Mouse (Mus musculus) liver, adult 2 months (tissue): ENCODE measurements around the gene Nfic. TPM values are rescaled to one million over a fixed set of nuclear protein-coding genes. Genes with fewer than 3 reads are reported as not detected.

ENCODE experiments used
- DNase-seq: peaks from one replicate; pipeline ENCODE4 v3.0.0-alpha.2; 2011; ENCODE audit warnings: low read depth, low spot score; ENCODE audit errors: extremely low read depth
- H3K27ac ChIP-seq: fragments of 200-500 bp; replicated peaks from 2 replicates; pipeline ENCODE4 v1.5.1; 2012; ENCODE audit warnings: low read depth, mild to moderate bottlenecking, control low read depth, inconsistent platforms, low read length; ENCODE audit not compliant: insufficient read depth
- H3K27me3 ChIP-seq: fragments of 200-500 bp; 2 replicates; pipeline ENCODE4 v1.6.1; 2012; ENCODE audit warnings: mild to moderate bottlenecking, moderate library complexity, low read length, inconsistent platforms; ENCODE audit not compliant: control insufficient read depth, insufficient read depth
- H3K36me3 ChIP-seq: fragments of 200-500 bp; 2 replicates; pipeline ENCODE4 v1.6.1; 2012; ENCODE audit warnings: low read length, inconsistent platforms; ENCODE audit not compliant: control insufficient read depth, insufficient read depth
- H3K4me1 ChIP-seq: fragments of 200-500 bp; 2 replicates; pipeline ENCODE4 v1.6.1; 2011; ENCODE audit warnings: low read length; ENCODE audit not compliant: control insufficient read depth, insufficient read depth
- H3K4me3 ChIP-seq: fragments of 200-500 bp; 2 replicates; pipeline ENCODE4 v1.5.1; 2011; ENCODE audit warnings: low read depth, mild to moderate bottlenecking, control low read depth, low read length, moderate library complexity; ENCODE audit not compliant: insufficient read depth
- H3K79me2 ChIP-seq: fragments of 200-500 bp; 2 replicates; pipeline ENCODE4 v1.6.1; 2012; ENCODE audit warnings: inconsistent platforms, mild to moderate bottlenecking, low read length, moderate library complexity; ENCODE audit not compliant: control insufficient read depth, insufficient read depth
- H3K9ac ChIP-seq: fragments of 200-500 bp; 2 replicates; pipeline ENCODE4 v1.6.1; 2012; ENCODE audit warnings: low read depth, mild to moderate bottlenecking, control low read depth, inconsistent platforms, low read length
- CTCF ChIP-seq: fragments of 200-500 bp; IDR thresholded peaks from 2 replicates; pipeline ENCODE4 v1.5.1; 2011; ENCODE audit warnings: low read depth, low read length, control low read depth
- POLR2A ChIP-seq: fragments of 200-500 bp; IDR thresholded peaks from 2 replicates; pipeline ENCODE4 v1.6.1; 2011; ENCODE audit warnings: low read length, control low read depth; ENCODE audit not compliant: insufficient read depth; ENCODE audit errors: extremely low read depth
- WGBS: fragments of 180-500 bp; shearing (Covaris S2); methylation state at CpG from one replicate; pipeline ENCODE4 v1.1.7; 2018; 5-methylcytosine and 5-hydroxymethylcytosine counted together
- polyA plus RNA-seq: library from polyadenylated mRNA; depleted of rRNA; stranded (reverse); fragments of >200 nt; gene quantifications from 2 replicates; pipeline ENCODE4 v1.2.3, GENCODE M21; 2012; rRNA removed
- total RNA-seq: library from RNA; depleted of rRNA; stranded (reverse); fragments of >200 nt; gene quantifications from 2 replicates; pipeline ENCODE4 v1.2.3, GENCODE M21; 2014; rRNA removed

The Nfic gene
- total and polyA plus RNA-seq, 2 experiments = 7.4 to 32.8 TPM

GRCm38 (mm10) chr10:81346453-81347067 lies 108.9 kb downstream of the Nfic start:
- Histone ChIP-seq H3K79me2 (no peaks in the 10 kb centered on the region), H3K36me3 (no peaks in the 10 kb centered on the region; the same call in 1 of the 2 replicates), H3K9ac (peak overlapping the region; percentile 56), H3K4me3 (peak overlapping the region; percentile 47; the same call in 1 of the 2 replicates), H3K27me3 (peaks cover 8% of the 10 kb centered on the region), H3K4me1 (peaks cover 17% of the 10 kb centered on the region; the same call in 1 of the 2 replicates), H3K27ac (peak overlapping the region; percentile 63)
- 26% methylated on average over 55 of the region's 55 CpGs for WGBS
- peak; percentile 80 for DNase-seq
- peak; percentile 53; the same call in 1 of the 2 replicates for TF ChIP-seq POLR2A
- peak; percentile 46 for TF ChIP-seq CTCF

Other genes starting within 250 kb of the Nfic start
Only the 30 nearest of the 31 such genes appear.
- 0.07 TPM in 1 of 2 replicates, not detected in the other for gene Atcay, start 224.8 kb downstream of the Nfic start, total RNA-seq
- not detected in 2 replicates for gene Atcay, start 224.8 kb downstream of the Nfic start, polyA plus RNA-seq
- gene Zfr2, start 222.5 kb downstream of the Nfic start, total RNA-seq = 0.27 and 0.74 TPM in 2 replicates
- gene Zfr2, start 222.5 kb downstream of the Nfic start, polyA plus RNA-seq = 0.15 and 1.6 TPM in 2 replicates
- 0.60 and 0.65 TPM in 2 replicates for gene Matk, start 202.7 kb downstream of the Nfic start, total RNA-seq
- gene Matk, start 202.7 kb downstream of the Nfic start, polyA plus RNA-seq = 0.27 and 0.43 TPM in 2 replicates
- 52.1 and 65.9 TPM in 2 replicates for gene Mrpl54, start 188.7 kb downstream of the Nfic start, total RNA-seq
- gene Mrpl54, start 188.7 kb downstream of the Nfic start, polyA plus RNA-seq = 66.6 and 85.9 TPM in 2 replicates
- 30.5 and 44.1 TPM in 2 replicates for gene Apba3, start 188.7 kb downstream of the Nfic start, total RNA-seq
- 132 and 143 TPM in 2 replicates for gene Apba3, start 188.7 kb downstream of the Nfic start, polyA plus RNA-seq
- 7.6 and 7.7 TPM in 2 replicates for gene Tjp3, start 164.1 kb downstream of the Nfic start, total RNA-seq
- 24.2 and 32.0 TPM in 2 replicates for gene Tjp3, start 164.1 kb downstream of the Nfic start, polyA plus RNA-seq
- 7.4 and 10.0 TPM in 2 replicates for gene Pip5k1c, start 162.7 kb downstream of the Nfic start, total RNA-seq
- gene Pip5k1c, start 162.7 kb downstream of the Nfic start, polyA plus RNA-seq = 25.8 and 30.1 TPM in 2 replicates
- 5.0 and 5.7 TPM in 2 replicates for gene Cactin, start 134.5 kb downstream of the Nfic start, total RNA-seq
- 12.8 and 14.1 TPM in 2 replicates for gene Cactin, start 134.5 kb downstream of the Nfic start, polyA plus RNA-seq
- gene Tbxa2r, start 126.9 kb downstream of the Nfic start, total RNA-seq = 0.37 and 0.81 TPM in 2 replicates
- gene Tbxa2r, start 126.9 kb downstream of the Nfic start, polyA plus RNA-seq = 3.8 and 4.0 TPM in 2 replicates
- gene Gipc3, start 112.4 kb downstream of the Nfic start, total RNA-seq = under 0.01 and 0.27 TPM in 2 replicates
- 0.51 and 0.57 TPM in 2 replicates for gene Gipc3, start 112.4 kb downstream of the Nfic start, polyA plus RNA-seq
- gene Hmg20b, start 105.2 kb downstream of the Nfic start, total RNA-seq = 9.9 and 10.8 TPM in 2 replicates
- 48.1 and 54.0 TPM in 2 replicates for gene Hmg20b, start 105.2 kb downstream of the Nfic start, polyA plus RNA-seq
- gene Mfsd12, start 98.1 kb downstream of the Nfic start, total RNA-seq = 5.3 and 7.4 TPM in 2 replicates
- 12.8 and 13.4 TPM in 2 replicates for gene Mfsd12, start 98.1 kb downstream of the Nfic start, polyA plus RNA-seq
- gene 4930404N11Rik, start 89.8 kb downstream of the Nfic start, total RNA-seq = 0.47 TPM in 1 of 2 replicates, not detected in the other
- gene 4930404N11Rik, start 89.8 kb downstream of the Nfic start, polyA plus RNA-seq = 0.12 and 0.37 TPM in 2 replicates
- 6.2 and 8.1 TPM in 2 replicates for gene Fzr1, start 77.1 kb downstream of the Nfic start, total RNA-seq
- 20.9 and 29.9 TPM in 2 replicates for gene Fzr1, start 77.1 kb downstream of the Nfic start, polyA plus RNA-seq
- gene Dohh, start 71.2 kb downstream of the Nfic start, total RNA-seq = 39.7 and 53.8 TPM in 2 replicates
- gene Dohh, start 71.2 kb downstream of the Nfic start, polyA plus RNA-seq = 42.6 and 49.7 TPM in 2 replicates
- 2.4 TPM in 1 of 2 replicates, not detected in the other for gene Gm48551, start 71.2 kb downstream of the Nfic start, total RNA-seq
- gene Gm48551, start 71.2 kb downstream of the Nfic start, polyA plus RNA-seq = 0.32 and 0.44 TPM in 2 replicates
- gene Gm48552, start 66.6 kb downstream of the Nfic start, total RNA-seq = 0.40 TPM in 1 of 2 replicates, not detected in the other
- 0.26 and 1.4 TPM in 2 replicates for gene Gm48552, start 66.6 kb downstream of the Nfic start, polyA plus RNA-seq
- 1.3 and 1.5 TPM in 2 replicates for gene Smim24, start 62.6 kb downstream of the Nfic start, total RNA-seq
- 2.3 and 4.1 TPM in 2 replicates for gene Smim24, start 62.6 kb downstream of the Nfic start, polyA plus RNA-seq
- not detected in 2 replicates for gene Celf5, start 27.1 kb upstream of the Nfic start, total RNA-seq
- not detected in 2 replicates for gene Celf5, start 27.1 kb upstream of the Nfic start, polyA plus RNA-seq
- gene Ncln, start 40.8 kb upstream of the Nfic start, total RNA-seq = 31.6 and 48.6 TPM in 2 replicates
- 138 and 159 TPM in 2 replicates for gene Ncln, start 40.8 kb upstream of the Nfic start, polyA plus RNA-seq
- gene S1pr4, start 44.5 kb upstream of the Nfic start, total RNA-seq = 0.28 and 0.40 TPM in 2 replicates
- gene S1pr4, start 44.5 kb upstream of the Nfic start, polyA plus RNA-seq = 1.2 and 1.5 TPM in 2 replicates
- gene Gna15, start 68.6 kb upstream of the Nfic start, total RNA-seq = 0.94 and 1.1 TPM in 2 replicates
- 0.31 and 0.64 TPM in 2 replicates for gene Gna15, start 68.6 kb upstream of the Nfic start, polyA plus RNA-seq
- 20.7 and 27.3 TPM in 2 replicates for gene Gna11, start 89.6 kb upstream of the Nfic start, total RNA-seq
- 61.6 and 64.2 TPM in 2 replicates for gene Gna11, start 89.6 kb upstream of the Nfic start, polyA plus RNA-seq
- 200 and 263 TPM in 2 replicates for gene Aes, start 103.9 kb upstream of the Nfic start, total RNA-seq
- gene Aes, start 103.9 kb upstream of the Nfic start, polyA plus RNA-seq = 1,785 and 2,016 TPM in 2 replicates
- 3.0 and 7.2 TPM in 2 replicates for gene Tle2, start 118.9 kb upstream of the Nfic start, total RNA-seq
- 35.4 and 56.0 TPM in 2 replicates for gene Tle2, start 118.9 kb upstream of the Nfic start, polyA plus RNA-seq
- 0.94 and 1.6 TPM in 2 replicates for gene Tle6, start 145.4 kb upstream of the Nfic start, total RNA-seq
- 3.5 and 4.2 TPM in 2 replicates for gene Tle6, start 145.4 kb upstream of the Nfic start, polyA plus RNA-seq
- 0.55 and 0.67 TPM in 2 replicates for gene BC025920, start 150.6 kb upstream of the Nfic start, total RNA-seq
- 0.29 and 0.56 TPM in 2 replicates for gene BC025920, start 150.6 kb upstream of the Nfic start, polyA plus RNA-seq
- 1.5 and 1.6 TPM in 2 replicates for gene Sirt6, start 172.2 kb upstream of the Nfic start, total RNA-seq
- gene Sirt6, start 172.2 kb upstream of the Nfic start, polyA plus RNA-seq = 5.4 and 9.2 TPM in 2 replicates
- gene Ankrd24, start 172.9 kb upstream of the Nfic start, total RNA-seq = 5.6 and 6.6 TPM in 2 replicates
- gene Ankrd24, start 172.9 kb upstream of the Nfic start, polyA plus RNA-seq = 12.8 and 19.5 TPM in 2 replicates
- gene Gm10778, start 193.4 kb upstream of the Nfic start, total RNA-seq = 1.8 and 2.5 TPM in 2 replicates
- gene Gm10778, start 193.4 kb upstream of the Nfic start, polyA plus RNA-seq = 0.16 and 0.18 TPM in 2 replicates